Mouse (Mus musculus) brain, embryonic 18.5 days (tissue): ENCODE results near the gene Tsen2.
A peak's percentile ranks its signal among the peaks of the same experiment; 100 is the strongest.

Experiments used
- DNase-seq: peaks from one replicate; pipeline ENCODE4 v3.0.0-alpha.2; 2012; ENCODE audit warnings: low read depth, low spot score

Tsen2 gene

DNA sequence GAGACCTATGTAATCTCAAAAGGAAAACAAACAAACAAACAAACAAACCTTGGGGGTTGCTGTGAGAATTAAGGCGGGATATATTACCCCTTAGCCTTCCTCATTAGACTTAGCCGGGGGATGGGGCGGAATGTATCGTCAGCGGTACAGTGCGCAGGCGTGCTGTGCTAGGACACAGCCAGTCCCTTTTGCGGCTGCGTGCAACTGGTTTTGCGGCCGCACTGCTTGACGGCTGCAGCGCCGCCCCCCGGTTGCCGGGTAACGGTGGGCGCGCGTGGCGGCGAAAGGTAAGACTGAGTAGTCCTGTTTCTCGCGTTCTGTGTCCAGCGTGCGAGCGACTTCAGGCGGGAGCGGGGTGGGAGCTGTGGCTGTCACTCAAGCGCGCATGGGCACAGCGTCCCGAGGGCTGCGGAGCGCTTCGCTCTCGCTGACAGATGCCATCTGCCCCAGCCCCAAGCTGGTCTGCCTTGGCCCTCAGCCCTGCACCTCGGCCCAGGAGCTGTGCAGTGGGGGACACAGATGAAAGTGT is at the start of gene Tsen2:
Gene Tsen2, plus strand, starts transcription at position 223 of the 529 bp plus-strand sequence.
- DNase-seq = peak; percentile 88

DNA sequence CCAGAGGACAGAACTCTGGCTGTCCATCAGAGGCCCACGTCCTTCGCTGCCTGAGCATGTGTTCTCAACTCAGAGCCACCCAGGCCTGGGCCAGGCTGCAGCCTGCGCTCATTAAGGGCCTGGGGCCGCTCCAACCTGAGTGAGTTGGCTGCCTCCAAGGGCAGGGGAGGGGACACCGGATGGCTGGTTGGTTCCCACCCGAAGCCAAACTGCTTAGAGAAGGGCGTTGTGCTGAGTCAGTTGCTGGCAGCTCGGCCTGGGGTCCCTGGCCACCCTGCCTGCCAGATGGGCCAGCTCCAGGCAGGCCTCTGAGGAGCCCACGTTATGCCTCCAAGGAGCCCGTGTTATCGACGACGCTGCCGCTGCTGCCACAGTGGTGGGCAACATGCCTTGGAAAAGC is 44.9 kb upstream of the Tsen2 start:
- peak; percentile 42 for DNase-seq

DNA sequence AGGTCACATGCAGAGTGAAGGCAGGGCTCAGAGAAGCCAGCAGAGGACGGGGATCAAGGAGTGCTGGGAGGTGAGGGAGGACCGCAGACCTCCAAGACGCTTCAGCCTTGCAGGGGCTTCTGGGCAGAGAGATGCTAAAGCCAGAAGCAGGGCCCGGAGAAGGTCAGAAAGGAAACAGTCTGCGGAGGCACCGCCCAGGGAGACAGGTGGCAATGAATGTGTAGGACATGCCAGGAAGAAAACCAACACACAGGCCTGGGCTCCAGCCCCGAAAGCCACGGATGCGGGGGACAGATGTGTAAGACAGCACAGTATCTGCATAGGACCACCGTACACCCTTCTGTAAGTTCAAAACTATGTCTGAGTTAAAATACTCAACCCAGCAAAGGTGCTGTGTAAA is 44.2 kb upstream of the Tsen2 start:
- no peak for DNase-seq

DNA sequence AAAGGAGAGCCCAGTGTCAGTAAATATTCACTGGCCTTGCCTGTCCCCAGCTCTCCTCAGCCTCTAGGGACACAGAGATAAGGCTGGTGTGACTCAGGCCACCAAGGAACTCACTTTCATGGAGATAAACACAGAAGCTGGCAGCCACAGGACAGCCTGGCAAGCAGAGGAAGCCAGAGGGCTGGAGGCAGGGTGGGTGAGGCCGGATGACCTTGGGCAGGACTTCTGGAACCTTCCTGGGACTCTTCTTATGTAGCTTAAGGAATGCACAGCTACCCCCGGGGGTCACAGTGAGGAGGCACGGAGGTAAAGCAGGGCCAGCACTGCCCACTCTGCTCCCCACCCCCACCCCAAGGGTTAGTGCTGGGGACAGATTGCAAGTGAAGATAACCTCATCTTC is 43.3 kb upstream of the Tsen2 start:
- no peak for DNase-seq

DNA sequence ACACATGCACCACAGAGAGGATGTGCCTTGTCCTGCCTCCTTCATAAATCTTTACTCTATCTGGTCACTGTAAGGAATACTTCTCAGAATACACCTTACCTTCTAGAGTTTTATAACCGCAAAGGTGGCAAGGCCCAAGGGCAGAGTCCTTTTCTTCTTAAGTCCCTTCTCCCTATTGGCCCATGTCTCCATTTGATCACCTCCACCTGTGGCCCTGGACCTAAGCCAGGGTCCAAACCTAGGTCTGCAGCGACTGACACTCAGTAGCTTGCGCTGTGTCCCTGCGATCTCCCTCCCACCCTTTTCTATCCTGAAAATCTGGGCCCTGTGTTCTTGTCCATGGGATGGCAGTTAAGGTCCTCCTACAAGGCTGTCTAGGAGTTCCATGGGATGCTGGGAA is 41.4 kb upstream of the Tsen2 start:
- DNase-seq = no peak

DNA sequence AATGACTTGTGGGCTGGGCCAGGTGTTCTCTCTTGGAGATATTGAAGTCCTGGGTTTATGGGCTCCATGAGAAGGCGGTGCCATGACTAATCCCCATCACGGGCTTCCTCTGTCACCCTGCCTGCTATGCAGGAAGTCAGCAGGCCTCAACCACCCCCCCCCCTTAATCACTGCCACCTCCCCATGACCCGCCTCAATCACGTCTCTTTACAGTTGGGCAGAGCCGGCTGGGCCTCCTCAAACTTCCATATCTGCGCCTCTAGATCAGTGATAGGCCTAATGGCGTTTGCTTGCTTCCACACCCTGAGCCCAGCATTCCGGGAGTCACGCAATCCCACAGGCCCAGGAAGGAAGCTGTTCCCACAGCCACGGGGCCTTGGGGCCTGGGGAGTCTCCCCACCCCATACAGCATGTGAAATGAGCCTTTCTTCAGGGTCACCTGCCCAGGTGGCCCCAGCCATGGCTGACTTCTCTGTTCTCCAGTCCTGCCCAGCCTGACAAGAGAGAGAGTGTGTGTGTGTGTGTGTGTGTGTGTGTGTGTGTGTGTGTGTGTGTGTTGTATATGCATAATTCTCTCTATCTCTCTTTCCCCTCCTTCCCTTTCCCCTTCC is 40.8 kb upstream of the Tsen2 start:
- no peak for DNase-seq

DNA sequence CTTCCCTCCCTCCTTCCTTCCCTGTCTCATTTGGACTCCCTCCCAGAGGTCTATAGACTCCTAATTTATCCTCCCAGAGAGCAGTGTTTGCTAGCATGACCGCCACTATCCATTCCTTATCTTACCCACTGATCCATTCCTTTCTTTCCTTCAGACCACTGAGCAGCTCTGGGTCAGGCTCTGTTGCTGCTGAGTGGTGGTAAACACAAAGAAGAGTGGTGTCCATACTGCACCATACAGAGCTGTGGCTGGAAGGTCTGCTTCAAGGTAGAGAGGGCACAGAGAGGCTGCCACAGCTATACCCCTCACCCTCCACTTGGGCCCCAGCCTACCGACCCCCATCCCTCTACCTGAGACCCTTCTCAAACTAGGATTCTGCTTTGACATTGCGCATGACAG is 40.3 kb upstream of the Tsen2 start:
- DNase-seq = no peak

DNA sequence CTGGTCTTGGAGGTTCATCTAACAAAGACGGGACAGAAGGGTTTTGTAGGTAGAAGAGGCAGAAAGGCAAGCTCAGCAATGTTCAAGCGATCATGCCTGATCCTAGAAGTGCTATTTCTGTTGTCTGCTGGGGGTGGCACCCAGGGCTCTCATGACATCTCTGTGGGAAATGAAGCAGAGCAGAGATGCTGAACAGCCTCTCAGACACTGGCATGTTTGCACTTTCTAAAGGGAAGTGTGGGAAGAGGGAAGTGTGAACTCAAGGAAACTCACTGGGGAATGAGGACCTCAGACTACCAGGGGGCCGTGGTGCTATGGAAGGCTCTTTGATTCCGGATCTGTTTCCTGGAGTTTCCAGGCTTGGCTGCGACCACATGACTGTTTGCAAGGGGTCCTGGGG is 39.5 kb upstream of the Tsen2 start:
- DNase-seq = no peak

DNA sequence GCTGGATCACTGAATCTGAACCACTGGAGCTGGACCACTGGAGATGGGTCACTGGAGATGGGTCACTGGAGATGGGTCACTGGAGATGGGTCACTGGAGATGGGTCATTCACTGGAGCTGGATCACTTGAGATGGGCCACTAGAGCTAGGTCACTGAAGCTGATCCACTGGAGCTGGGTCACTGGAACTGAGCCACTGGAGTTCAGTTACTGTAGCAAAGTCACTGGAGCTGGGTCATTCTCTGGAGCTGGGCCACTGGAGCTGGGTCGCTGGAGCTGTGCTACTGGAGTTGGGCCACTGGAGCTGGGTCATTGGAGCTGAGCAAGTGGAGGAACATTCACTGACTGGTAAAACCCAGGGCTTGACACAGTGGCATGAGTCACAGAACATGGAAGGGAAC is 38.0 kb upstream of the Tsen2 start:
- DNase-seq = no peak

DNA sequence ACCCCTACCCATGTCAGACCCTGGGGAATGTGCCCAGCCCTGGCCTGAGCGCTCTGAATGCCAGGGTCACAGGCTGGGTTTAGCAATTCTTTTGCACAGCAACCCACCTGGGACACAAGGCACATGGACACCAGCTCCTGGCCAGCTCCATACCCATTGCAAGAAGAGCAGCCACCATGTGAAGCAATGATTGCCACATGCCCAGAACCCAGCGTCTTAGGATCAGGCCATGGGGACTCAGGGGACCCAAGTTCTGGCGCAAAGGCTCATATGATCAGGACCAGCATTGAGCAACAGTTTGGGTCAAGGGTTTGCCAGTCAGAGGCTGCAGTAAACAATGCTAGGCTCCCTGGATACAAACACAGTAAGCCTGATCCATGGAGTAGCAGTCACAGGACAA is 33.0 kb upstream of the Tsen2 start:
- no peak for DNase-seq

DNA sequence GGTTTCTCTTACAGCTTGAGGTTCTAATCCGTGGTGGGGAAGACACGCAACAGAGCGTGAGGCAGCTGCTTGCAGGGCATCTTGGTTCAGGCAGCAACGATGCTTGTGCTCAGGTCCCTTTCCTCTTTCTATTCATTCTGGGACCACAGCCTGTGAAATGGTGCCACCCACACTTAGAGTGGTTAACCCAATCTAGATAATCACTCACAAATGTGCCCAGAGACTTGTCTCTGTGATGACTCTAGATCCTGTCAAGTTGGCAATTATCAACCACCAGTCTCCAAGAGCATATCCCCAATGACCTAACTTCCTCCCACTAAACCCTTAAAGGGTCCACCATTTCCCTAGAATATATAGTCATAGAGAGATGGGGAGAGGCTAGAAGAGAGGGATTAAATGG is 31.3 kb upstream of the Tsen2 start:
- DNase-seq = no peak

DNA sequence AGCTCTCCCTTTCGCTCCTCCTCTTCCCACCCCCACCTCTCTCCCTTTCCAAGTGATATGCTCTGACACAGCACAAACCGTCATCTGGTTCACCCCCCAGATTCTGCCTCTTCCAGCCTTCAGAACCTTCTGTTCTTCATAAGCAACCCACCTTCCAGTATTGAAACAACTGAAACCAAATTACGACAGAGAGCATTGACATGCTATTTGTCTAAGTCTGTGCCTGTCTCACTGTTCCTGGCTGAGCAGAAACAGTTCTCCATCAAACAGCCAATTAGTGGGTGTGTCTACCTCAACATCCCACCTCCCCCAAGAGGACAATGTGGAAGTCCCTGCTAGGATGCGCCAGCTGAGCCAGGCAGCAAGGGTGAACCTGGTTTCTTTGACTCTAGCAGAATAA is 26.6 kb upstream of the Tsen2 start:
- no peak for DNase-seq

DNA sequence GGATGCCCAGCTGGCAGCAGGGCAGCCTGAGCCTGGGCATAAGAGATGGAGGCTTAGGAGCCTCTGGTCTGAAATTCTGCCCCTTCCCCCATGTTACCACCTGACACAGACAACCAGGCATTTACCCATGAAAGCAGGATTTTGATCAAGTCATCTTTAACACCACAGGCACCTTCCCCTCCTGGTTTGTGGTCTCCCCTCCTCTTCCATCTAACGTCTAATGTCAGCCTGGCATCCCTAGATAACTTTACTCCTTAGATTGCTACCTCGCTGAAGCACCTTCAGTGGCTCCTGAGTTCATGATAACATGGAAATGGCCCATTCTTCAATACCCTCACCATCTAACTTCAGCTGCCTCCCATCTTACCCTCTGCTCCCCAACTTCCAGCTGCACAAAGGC is 26.1 kb upstream of the Tsen2 start:
- no peak for DNase-seq

DNA sequence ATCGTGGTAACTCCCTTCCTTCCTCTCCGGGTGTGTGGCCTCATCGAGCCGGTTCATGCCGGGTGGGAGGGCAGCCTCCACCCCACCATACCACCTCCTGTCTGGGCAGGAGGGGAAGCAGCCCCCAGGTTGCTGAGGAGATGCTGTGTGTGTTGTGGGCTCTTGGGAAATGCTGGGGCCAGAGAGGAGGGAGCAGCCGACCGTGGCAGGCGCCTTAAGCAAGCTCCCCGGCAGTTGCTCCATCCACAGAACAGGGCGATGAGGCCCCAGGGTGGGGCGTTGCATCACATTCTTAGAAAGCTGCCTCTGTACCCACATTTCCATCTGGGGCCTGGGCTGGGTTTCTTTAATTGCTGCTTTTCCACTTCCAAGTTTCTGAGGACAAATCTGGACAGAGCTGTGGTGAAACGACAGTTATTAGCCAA is 25.2 kb upstream of the Tsen2 start:
- DNase-seq = no peak

DNA sequence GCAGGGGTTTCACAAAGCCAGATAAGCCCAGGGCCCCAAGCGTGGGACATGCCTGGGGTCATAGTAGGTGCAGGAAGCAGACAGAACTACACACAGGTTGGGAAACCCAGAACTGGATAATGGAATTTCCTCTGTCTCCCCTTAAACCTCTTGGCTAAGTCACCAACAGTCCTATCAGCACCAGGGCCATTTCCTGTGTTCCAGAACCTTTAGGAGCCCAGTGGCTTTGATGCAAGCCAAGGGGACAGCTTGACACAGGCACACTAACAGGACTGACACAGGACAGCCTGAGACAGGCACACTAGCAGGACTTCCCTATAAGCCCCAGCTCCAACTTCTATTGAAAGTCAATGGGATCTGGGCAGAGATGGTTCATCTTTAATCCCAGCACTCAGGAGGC is 22.5 kb upstream of the Tsen2 start:
- DNase-seq = no peak

DNA sequence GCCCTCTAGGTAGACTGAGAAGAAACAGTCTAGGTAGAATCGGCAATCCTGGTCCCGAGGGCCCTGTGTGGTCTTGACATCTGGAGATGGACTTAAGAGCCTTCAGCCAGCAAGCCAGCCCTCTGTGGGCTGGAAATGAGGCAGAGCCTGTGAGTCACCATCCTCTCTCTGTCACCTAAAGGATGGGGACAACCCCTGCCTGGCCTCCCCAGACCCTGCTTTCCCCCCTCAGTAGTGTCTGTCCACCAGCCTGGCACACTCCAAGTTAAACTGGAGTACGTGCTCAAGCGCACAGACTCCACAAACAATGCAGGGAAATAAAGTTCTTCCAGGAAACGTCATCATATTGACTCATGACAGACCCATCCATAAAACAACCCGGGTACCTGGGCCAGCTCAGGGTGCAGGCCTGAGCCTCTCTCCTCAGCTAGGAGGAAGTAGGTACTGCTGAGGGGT is 21.7 kb upstream of the Tsen2 start:
- no peak for DNase-seq

DNA sequence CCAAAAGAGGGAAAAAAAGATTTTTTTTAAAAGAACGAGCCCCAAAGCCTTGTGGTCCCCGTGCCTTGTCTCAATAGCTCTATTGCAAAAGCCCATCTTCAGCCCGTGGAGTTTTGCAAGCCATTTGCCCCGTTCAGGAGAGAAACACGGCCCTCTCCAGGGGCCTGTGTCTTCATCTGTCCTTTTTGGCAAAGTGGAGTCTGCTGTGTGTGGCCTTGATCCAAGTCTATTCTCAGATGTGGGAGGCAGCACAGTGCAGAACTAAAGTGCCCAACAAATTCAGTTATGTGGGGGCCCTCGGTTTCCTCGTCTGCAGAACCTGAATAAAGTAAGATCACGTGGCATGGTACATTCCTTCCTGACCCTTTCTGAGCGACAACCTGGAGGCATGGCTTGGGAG is 21.3 kb upstream of the Tsen2 start:
- DNase-seq = no peak

DNA sequence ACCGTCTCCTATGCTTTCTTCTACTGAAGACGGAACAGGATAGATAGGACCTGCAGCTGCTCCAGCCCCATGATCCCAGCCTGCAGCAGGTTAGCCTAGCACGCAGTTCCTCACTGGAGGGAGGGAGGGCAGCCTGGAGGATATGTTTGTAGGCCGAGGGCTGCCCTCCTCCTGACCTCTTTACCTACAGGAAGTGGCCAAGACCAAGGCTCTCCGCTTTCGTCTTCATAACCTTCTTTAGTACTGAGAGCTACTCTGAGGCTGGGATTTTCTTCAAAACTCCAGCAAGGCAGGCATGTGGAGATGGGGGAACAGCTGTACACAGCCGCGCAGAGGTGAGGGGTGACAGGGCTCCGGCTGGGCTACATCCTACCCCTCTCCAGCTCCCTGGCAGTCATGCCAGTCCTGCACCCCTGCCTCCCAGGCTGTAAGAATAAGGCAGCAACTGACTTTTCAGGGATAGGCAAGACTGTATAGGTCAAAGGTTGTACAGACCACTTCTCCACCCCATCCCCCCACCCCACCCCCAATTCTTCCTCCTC is 19.9 kb upstream of the Tsen2 start:
- DNase-seq = no peak

DNA sequence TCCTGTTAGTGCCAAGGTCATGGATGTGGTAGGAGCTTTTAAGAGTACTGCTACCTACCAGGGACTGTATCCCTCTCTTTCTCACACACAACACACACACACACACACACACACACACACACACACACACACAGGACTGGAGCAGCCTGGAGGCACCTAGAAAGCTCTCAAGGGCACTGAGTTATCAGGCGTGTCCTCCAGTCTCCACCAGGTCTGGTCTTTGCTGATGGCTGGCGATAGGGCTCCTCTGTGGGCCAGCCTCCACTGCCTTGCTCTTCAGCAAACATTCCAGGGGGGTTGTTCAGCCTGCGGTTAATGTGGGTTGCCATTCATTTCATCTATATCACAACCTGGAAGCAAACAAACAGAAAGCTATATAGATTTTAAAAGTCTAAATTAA is 17.0 kb upstream of the Tsen2 start:
- no peak for DNase-seq

DNA sequence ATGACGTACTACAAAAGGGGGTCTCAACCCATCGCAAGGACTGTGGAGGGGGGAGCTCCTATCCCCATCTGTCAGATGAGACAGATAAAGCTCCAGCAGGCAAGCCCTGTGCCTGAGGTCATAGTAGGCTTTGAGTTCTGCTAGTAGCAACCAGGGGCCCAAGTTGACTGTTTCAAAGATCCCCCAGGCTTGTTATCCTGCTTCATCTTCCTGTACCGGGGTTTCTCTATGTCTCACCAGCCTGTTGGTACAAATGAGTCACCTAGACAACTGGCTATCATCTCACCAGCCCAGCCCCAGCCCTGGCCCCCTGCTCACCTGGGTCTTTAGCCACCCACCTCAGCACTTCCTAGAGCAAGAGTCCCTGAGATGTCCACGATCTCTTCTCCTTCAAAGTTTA is 16.1 kb upstream of the Tsen2 start:
- no peak for DNase-seq

DNA sequence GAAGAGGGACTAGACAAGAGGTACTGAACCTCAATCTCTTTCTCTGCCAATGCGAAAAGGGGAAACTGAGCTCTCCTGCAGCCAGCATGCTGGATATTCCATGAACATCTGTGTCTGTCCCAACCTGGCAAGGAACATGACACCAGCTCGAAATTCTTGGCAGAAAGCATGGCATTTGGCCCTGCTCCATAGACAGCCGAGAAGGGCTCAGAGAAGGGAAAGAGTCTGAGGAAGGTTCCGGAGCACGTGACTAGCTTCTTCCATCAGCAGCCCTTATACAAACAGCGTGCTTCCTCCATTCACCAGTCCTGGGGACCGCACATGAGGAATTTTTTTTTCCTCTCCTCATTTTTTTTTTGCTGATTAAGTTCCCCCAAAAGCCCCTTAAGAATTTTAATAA is 9.8 kb upstream of the Tsen2 start:
- no peak for DNase-seq

DNA sequence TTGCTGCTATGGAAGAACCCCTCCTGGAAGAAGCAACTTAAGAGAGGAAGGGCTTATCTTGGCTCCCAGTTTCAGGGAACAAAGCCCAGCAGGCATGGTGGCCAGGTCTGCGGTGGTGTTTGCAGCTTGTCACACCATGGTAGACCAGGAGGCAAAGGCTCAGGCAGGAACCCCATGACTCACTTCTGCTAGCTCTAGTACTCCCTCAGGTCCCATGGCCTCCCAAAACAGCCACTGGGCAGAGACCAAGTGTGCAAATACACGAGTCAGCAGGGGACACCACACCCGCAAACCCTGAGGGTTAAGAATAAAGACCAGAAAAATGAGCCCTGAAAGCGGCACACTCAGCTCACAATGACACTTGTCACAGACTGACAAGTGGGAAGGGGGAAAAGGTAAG is 8.3 kb upstream of the Tsen2 start:
- DNase-seq = no peak

DNA sequence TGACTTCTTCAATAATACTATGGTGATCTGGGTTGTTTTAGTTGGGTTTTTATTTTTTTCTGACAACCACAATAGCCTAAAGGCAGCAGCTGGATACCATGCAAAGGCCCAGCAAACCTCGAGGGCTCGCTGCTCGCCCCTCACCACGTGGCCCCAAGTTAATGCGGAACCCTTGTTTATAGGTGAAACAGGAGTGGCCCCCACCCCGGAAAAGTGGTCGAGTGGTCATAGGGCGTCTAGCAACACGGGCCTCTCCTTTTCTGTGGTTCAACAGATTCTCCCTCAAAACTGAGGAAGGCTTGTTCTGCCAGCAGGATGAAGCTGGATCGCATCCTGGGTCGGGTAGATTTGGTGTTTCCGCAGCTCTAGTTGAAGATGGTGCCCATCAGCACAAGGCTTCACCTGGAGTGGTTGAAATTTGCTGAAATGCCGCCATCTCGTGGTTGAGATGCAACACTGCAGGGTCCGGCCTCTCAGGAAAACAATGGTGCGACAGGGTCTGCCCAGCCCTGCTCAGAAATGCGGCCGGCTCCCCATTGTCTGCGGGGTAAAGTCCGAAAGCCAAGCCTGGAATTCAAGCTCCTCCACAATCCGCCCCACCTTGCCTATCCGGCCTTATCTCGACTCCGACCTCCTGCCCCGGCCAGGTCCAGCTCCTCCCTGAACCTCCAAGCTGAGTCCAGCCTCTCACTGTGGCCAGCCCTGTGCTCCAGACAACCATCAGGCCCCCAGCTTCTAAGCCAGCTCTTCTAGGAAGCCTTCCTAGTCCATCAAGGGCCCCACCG is 5.6 kb upstream of the Tsen2 start:
- DNase-seq = peak; percentile 55
